8 mouse cellular contexts compared by ENCODE assay signal in genomic region chr15:89476475-89476815, GRCm38 (mm10). TPM values are rescaled to one million over a fixed set of nuclear protein-coding genes. Genes with fewer than 3 reads are reported as not detected.
DNase-seq lines count a peak whose midpoint lies in the region; ATAC-seq and TF ChIP-seq lines count a peak whose summit lies in the region.

No protein-coding gene starts in this region.

- no peak for ATAC-seq in heart, embryonic 15.5 days (replicated peaks; ENCODE audit: insufficient number of reproducible peaks, insufficient read depth, low FRiP score, low read depth)
- ATAC-seq in hindbrain, embryonic 12.5 days (ENCODE audit: low FRiP score) = no peak
- no peak for ATAC-seq in midbrain, embryonic 12.5 days (ENCODE audit: low FRiP score, low read depth)

- peak overlapping the region; percentile 72 for H3K9ac ChIP-seq in heart, embryonic 15.5 days
- peak overlapping the region; percentile 74 for H3K9ac ChIP-seq in ES-E14 (ENCODE audit: insufficient read depth, low read depth, low read length, poor library complexity, severe bottlenecking)
- peak overlapping the region; percentile 70 for H3K9ac ChIP-seq in hindbrain, embryonic 12.5 days
- H3K9ac ChIP-seq in midbrain, embryonic 12.5 days (replicated peaks) = peak overlapping the region; percentile 68

- peaks cover 19% of the 10 kb centered on the region for H3K4me1 ChIP-seq in heart, embryonic 15.5 days (replicated peaks)
- H3K4me1 ChIP-seq in ES-E14 (ENCODE audit: control insufficient read depth in 2 of 2, insufficient read depth in 2 of 2, low read length in 2 of 2, poor library complexity in 1 of 2) = peaks cover 11 to 40% of the 10 kb centered on the region in 2 experiments; a peak in 3 of 4 replicates
- H3K4me1 ChIP-seq in hindbrain, embryonic 12.5 days = peaks cover 9% of the 10 kb centered on the region
- peaks cover 15% of the 10 kb centered on the region for H3K4me1 ChIP-seq in midbrain, embryonic 12.5 days

- no peak for DNase-seq in heart, postnatal 10 days
- DNase-seq in ES-E14 (ENCODE audit: low read depth, low spot score) = no peak
- no peak for DNase-seq in cerebellum, adult 9-10 months
- DNase-seq in left cerebral cortex, postnatal 25 days (ENCODE audit: low spot score in 2 of 2) = no peak
- no peak for DNase-seq in adrenal gland, adult (ENCODE audit: inconsistent age in 2 of 2, low spot score in 1 of 2)

- intact Hi-C loops in heart, postnatal 10 days (cut with DNase I) = no loop called here
- intact Hi-C loops in left cerebral cortex, postnatal 25 days (cut with DNase I) = loop anchor here (1.0 to 2.0 kb wide), 2 partner anchors 22 to 48 kb away; partner anchors contain the start of genes C730034F03Rik, Chkb and Gm44502

- peak overlapping the region; percentile 75 for H3K4me3 ChIP-seq in heart, embryonic 15.5 days
- peak overlapping the region; percentile 71 to 79 for H3K4me3 ChIP-seq in ES-E14 (ENCODE audit: insufficient read depth in 1 of 2, low read depth in 1 of 2, low read length in 2 of 2, poor library complexity in 1 of 2, severe bottlenecking in 1 of 2)
- peak overlapping the region; percentile 50 for H3K4me3 ChIP-seq in hindbrain, embryonic 12.5 days
- H3K4me3 ChIP-seq in midbrain, embryonic 12.5 days = peak overlapping the region; percentile 51

- no peaks in the 10 kb centered on the region for H3K36me3 ChIP-seq in heart, embryonic 15.5 days
- H3K36me3 ChIP-seq in ES-E14 (ENCODE audit: control insufficient read depth, insufficient read depth, low read length, poor library complexity, severe bottlenecking) = peaks cover 10% of the 10 kb centered on the region; the same call in 1 of the 2 replicates
- no peaks in the 10 kb centered on the region for H3K36me3 ChIP-seq in hindbrain, embryonic 12.5 days
- H3K36me3 ChIP-seq in midbrain, embryonic 12.5 days = no peaks in the 10 kb centered on the region; the same call in 1 of the 2 replicates

- in situ Hi-C loops in ES-E14 (cut with MboI; ENCODE audit: low sequenced_read_pairs in 2 of 2, unreplicated experiment in 2 of 2) = no loop called here

- H3K9me3 ChIP-seq in heart, embryonic 15.5 days (replicated peaks) = no peaks in the 10 kb centered on the region
- no peaks in the 10 kb centered on the region for H3K9me3 ChIP-seq in ES-E14 (ENCODE audit: control insufficient read depth, insufficient read depth, low read depth, low read length)
- H3K9me3 ChIP-seq in hindbrain, embryonic 12.5 days (replicated peaks) = no peaks in the 10 kb centered on the region
- H3K9me3 ChIP-seq in midbrain, embryonic 12.5 days = no peaks in the 10 kb centered on the region

- WGBS in heart, embryonic 15.5 days = 3% methylated on average over 5 of the region's 5 CpGs
- WGBS in hindbrain, embryonic 12.5 days = 6% methylated on average over 5 of the region's 5 CpGs
- WGBS in midbrain, embryonic 12.5 days = 12% methylated on average over 5 of the region's 5 CpGs

- peak overlapping the region; percentile 88 for H3K27ac ChIP-seq in heart, embryonic 15.5 days
- peak overlapping the region; percentile 72 for H3K27ac ChIP-seq in ES-E14 (ENCODE audit: insufficient read depth, low read depth, low read length, poor library complexity, severe bottlenecking)
- peak overlapping the region; percentile 68 for H3K27ac ChIP-seq in hindbrain, embryonic 12.5 days
- peak overlapping the region; percentile 67 for H3K27ac ChIP-seq in midbrain, embryonic 12.5 days (replicated peaks)

- H3K27me3 ChIP-seq in heart, embryonic 15.5 days = no peaks in the 10 kb centered on the region
- H3K27me3 ChIP-seq in hindbrain, embryonic 12.5 days = no peaks in the 10 kb centered on the region
- H3K27me3 ChIP-seq in midbrain, embryonic 12.5 days = peaks cover 17% of the 10 kb centered on the region

- peak overlapping the region; percentile 96 for H3K4me2 ChIP-seq in heart, embryonic 15.5 days
- H3K4me2 ChIP-seq in hindbrain, embryonic 12.5 days (replicated peaks) = peak overlapping the region; percentile 77
- peak overlapping the region; percentile 86 for H3K4me2 ChIP-seq in midbrain, embryonic 12.5 days (replicated peaks)

TF ChIP-seq in ES-E14, 5 proteins besides CTCF, POLR2A, EP300 and RAD21:
- no peak for TF ChIP-seq HCFC1 (IDR thresholded peaks at IDR 0.05; ENCODE audit: borderline replicate concordance, insufficient read depth, low read length)
- no peak for TF ChIP-seq ZC3H11A (IDR thresholded peaks at IDR 0.05; ENCODE audit: borderline replicate concordance, low read depth, low read length)
- no peak for TF ChIP-seq MAFK (IDR thresholded peaks at IDR 0.05; ENCODE audit: insufficient read depth, low read depth, low read length)
- no peak for TF ChIP-seq ZNF384 (IDR thresholded peaks at IDR 0.05; ENCODE audit: low read depth, low read length)
- no peak for TF ChIP-seq CHD2 (IDR thresholded peaks at IDR 0.05; ENCODE audit: low read depth, low read length)

RNA-seq across cellular contexts. Expression of gene Arsa, which starts 0.8 kb away (rescaled TPM):
- 16.3 and 19.9 TPM in 2 replicates for polyA plus RNA-seq in heart, embryonic 15.5 days (2015; fragmentation: Nextera tagmentation; extraction: Ambion mirVana)
- 10 to 100 TPM; 18.1 to 18.4 TPM for total RNA-seq in heart, postnatal 10 days (2021)
- total RNA-seq in ES-E14 (2012; rRNA removed) = 11.7 and 15.2 TPM in 2 replicates
- polyA plus RNA-seq in hindbrain, embryonic 12.5 days (2016; fragmentation: Nextera tagmentation; extraction: Ambion mirVana) = 19.5 and 19.8 TPM in 2 replicates
- 13.7 and 14.1 TPM in 2 replicates for polyA plus RNA-seq in midbrain, embryonic 12.5 days (2016; fragmentation: Nextera tagmentation; extraction: Ambion mirVana)
- total RNA-seq in left cerebral cortex, postnatal 25 days (2021) = 10 to 100 TPM; 30.4 to 32.5 TPM

RNA-seq across cellular contexts. Expression of gene Mapk8ip2, which starts 22.7 kb away (rescaled TPM):
- 0.16 and 1.3 TPM in 2 replicates for polyA plus RNA-seq in heart, embryonic 15.5 days (2015; fragmentation: Nextera tagmentation; extraction: Ambion mirVana)
- under 1 TPM; 0.05 to 0.12 TPM for total RNA-seq in heart, postnatal 10 days (2021)
- total RNA-seq in ES-E14 (2012; rRNA removed) = 4.6 and 7.8 TPM in 2 replicates
- 53.3 and 56.7 TPM in 2 replicates for polyA plus RNA-seq in hindbrain, embryonic 12.5 days (2016; fragmentation: Nextera tagmentation; extraction: Ambion mirVana)
- polyA plus RNA-seq in midbrain, embryonic 12.5 days (2016; fragmentation: Nextera tagmentation; extraction: Ambion mirVana) = 54.9 and 58.7 TPM in 2 replicates
- total RNA-seq in left cerebral cortex, postnatal 25 days (2021) = 100 to 1,000 TPM; 201 to 242 TPM

RNA-seq across cellular contexts. Expression of gene Shank3, which starts 23.0 kb away (rescaled TPM):
- polyA plus RNA-seq in heart, embryonic 15.5 days (2015; fragmentation: Nextera tagmentation; extraction: Ambion mirVana) = 1.4 and 2.1 TPM in 2 replicates
- 10 to 100 TPM; 82.6 to 86.1 TPM for total RNA-seq in heart, postnatal 10 days (2021)
- total RNA-seq in ES-E14 (2012; rRNA removed) = 6.4 and 6.7 TPM in 2 replicates
- polyA plus RNA-seq in hindbrain, embryonic 12.5 days (2016; fragmentation: Nextera tagmentation; extraction: Ambion mirVana) = 7.5 and 8.1 TPM in 2 replicates
- 6.9 and 8.0 TPM in 2 replicates for polyA plus RNA-seq in midbrain, embryonic 12.5 days (2016; fragmentation: Nextera tagmentation; extraction: Ambion mirVana)
- total RNA-seq in left cerebral cortex, postnatal 25 days (2021) = 100 to 1,000 TPM; 210 to 243 TPM

RNA-seq across cellular contexts. Expression of gene Chkb, which starts 46.7 kb away (rescaled TPM):
- 72.7 and 73.8 TPM in 2 replicates for polyA plus RNA-seq in heart, embryonic 15.5 days (2015; fragmentation: Nextera tagmentation; extraction: Ambion mirVana)
- total RNA-seq in heart, postnatal 10 days (2021) = 10 to 100 TPM; 71.8 to 73.9 TPM
- total RNA-seq in ES-E14 (2012; rRNA removed) = 29.0 and 42.6 TPM in 2 replicates
- polyA plus RNA-seq in hindbrain, embryonic 12.5 days (2016; fragmentation: Nextera tagmentation; extraction: Ambion mirVana) = 67.4 and 72.0 TPM in 2 replicates
- 67.5 and 68.0 TPM in 2 replicates for polyA plus RNA-seq in midbrain, embryonic 12.5 days (2016; fragmentation: Nextera tagmentation; extraction: Ambion mirVana)
- total RNA-seq in left cerebral cortex, postnatal 25 days (2021) = 10 to 100 TPM; 35.4 to 39.7 TPM

RNA-seq across cellular contexts. Expression of gene Gm44502, which starts 46.9 kb away (rescaled TPM):
- 0.16 and 0.76 TPM in 2 replicates for polyA plus RNA-seq in heart, embryonic 15.5 days (2015; fragmentation: Nextera tagmentation; extraction: Ambion mirVana)
- 10 to 100 TPM; 14.6 to 15.4 TPM for total RNA-seq in heart, postnatal 10 days (2021)
- 0.36 TPM in 1 of 2 replicates, not detected in the other for total RNA-seq in ES-E14 (2012; rRNA removed)
- not detected in 2 replicates for polyA plus RNA-seq in hindbrain, embryonic 12.5 days (2016; fragmentation: Nextera tagmentation; extraction: Ambion mirVana)
- not detected in 2 replicates for polyA plus RNA-seq in midbrain, embryonic 12.5 days (2016; fragmentation: Nextera tagmentation; extraction: Ambion mirVana)
- under 1 TPM in 1 of 2 experiments, not detected in 1; 0.80 TPM for total RNA-seq in left cerebral cortex, postnatal 25 days (2021)

Comparison
In these comparisons a context has a peak if more than half of its experiments do, and no peak if none do; other contexts are left out.
1. RNA of gene Mapk8ip2, which starts 22.7 kb away (total RNA-seq): 201 to 242 TPM in left cerebral cortex, postnatal 25 days; 4.6 to 7.8 TPM in ES-E14 and 0.05 to 0.12 TPM in heart, postnatal 10 days; every median in the first group is over 10 times any median in the second.
2. RNA of gene Shank3, which starts 23.0 kb away (total RNA-seq): 210 to 243 TPM in left cerebral cortex, postnatal 25 days and 82.6 to 86.1 TPM in heart, postnatal 10 days; 6.4 to 6.7 TPM in ES-E14; every median in the first group is over 10 times any median in the second.
3. Peak in every context shown above with its lines, with median percentiles within 50 percentile points of each other: H3K27ac ChIP-seq, H3K4me2 ChIP-seq, H3K4me3 ChIP-seq and H3K9ac ChIP-seq.